7 mouse cellular contexts compared by ENCODE assay signal in the genomic region with DNA sequence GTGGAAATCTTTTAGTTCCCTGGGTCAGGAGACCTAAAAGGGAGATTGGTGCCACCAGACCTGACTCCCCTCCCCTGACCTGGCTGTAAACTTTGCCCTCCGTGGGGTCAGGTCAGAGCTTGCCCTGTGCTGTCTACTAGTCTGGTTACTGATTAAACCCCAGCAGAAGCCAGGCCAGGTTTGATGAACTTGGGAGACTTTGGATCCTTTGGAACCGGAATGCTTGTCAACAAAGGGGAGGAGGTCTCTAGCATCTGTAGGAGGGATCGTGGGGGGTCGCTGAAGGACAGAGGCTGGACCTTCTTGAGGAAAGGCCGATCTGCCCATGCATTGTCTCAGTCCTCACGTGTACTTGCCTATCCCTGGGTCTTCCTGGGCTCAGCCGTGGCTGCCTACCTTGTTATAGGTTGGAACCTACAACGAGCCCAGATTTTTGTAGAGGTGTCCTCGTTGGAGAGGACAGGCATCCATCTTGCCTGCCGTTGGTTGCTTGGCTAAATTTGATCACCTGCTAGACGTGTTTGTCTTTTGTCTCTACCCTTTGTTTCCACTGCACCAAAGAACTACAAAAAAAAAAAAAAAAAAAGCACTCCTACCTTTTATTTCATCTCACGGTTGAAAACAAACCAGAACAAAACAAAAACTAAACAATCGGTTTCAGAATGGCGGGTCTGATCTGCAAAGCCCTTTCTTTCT. TPM values are rescaled to one million over a fixed set of nuclear protein-coding genes. Genes with fewer than 3 reads are reported as not detected.
DNase-seq lines count a peak whose midpoint lies in the region; ATAC-seq and TF ChIP-seq lines count a peak whose summit lies in the region.

No protein-coding gene starts in this region.

- no peak overlapping the region; the same call in 1 of the 2 replicates for H3K27ac ChIP-seq in ES-E14 (ENCODE audit: insufficient read depth, low read depth, low read length, poor library complexity, severe bottlenecking)
- peak overlapping the region; percentile 47 for H3K27ac ChIP-seq in embryonic facial prominence, embryonic 12.5 days
- peak overlapping the region; percentile 66 for H3K27ac ChIP-seq in kidney, adult 2 months (ENCODE audit: insufficient read depth, low read depth, low read length)
- H3K27ac ChIP-seq in midbrain, embryonic 12.5 days (replicated peaks) = peak overlapping the region; percentile 88

- H3K4me2 ChIP-seq in embryonic facial prominence, embryonic 12.5 days (replicated peaks) = peak overlapping the region; percentile 81
- peak overlapping the region; percentile 77 for H3K4me2 ChIP-seq in midbrain, embryonic 12.5 days (replicated peaks)

- H3K4me1 ChIP-seq in ES-E14 (ENCODE audit: control insufficient read depth in 2 of 2, insufficient read depth in 2 of 2, low read length in 2 of 2, poor library complexity in 1 of 2) = peaks cover 3 to 39% of the 10 kb centered on the region in 2 experiments; a peak in 3 of 4 replicates
- H3K4me1 ChIP-seq in embryonic facial prominence, embryonic 12.5 days = peaks cover 50% of the 10 kb centered on the region
- H3K4me1 ChIP-seq in kidney, adult 2 months (ENCODE audit: control insufficient read depth, insufficient read depth, low read length) = peaks cover 25% of the 10 kb centered on the region
- H3K4me1 ChIP-seq in midbrain, embryonic 12.5 days = peaks cover 51% of the 10 kb centered on the region

- H3K9me3 ChIP-seq in ES-E14 (ENCODE audit: control insufficient read depth, insufficient read depth, low read depth, low read length) = no peaks in the 10 kb centered on the region
- no peaks in the 10 kb centered on the region for H3K9me3 ChIP-seq in embryonic facial prominence, embryonic 12.5 days
- no peaks in the 10 kb centered on the region for H3K9me3 ChIP-seq in midbrain, embryonic 12.5 days

- in situ Hi-C loops in ES-E14 (cut with MboI; ENCODE audit: low sequenced_read_pairs in 2 of 2, unreplicated experiment in 2 of 2) = no loop called here

- no peak for TF ChIP-seq CTCF in kidney, adult 2 months (conservative IDR thresholded peaks at IDR 0.05; ENCODE audit: insufficient read depth, insufficient read length, low read depth, low read length)

- ATAC-seq in embryonic facial prominence, embryonic 12.5 days (ENCODE audit: insufficient number of reproducible peaks, insufficient read depth, low FRiP score, low TSS enrichment) = no peak
- ATAC-seq in midbrain, embryonic 12.5 days (ENCODE audit: low FRiP score, low read depth) = no peak

- 28% methylated on average over 14 of the region's 14 CpGs for WGBS in embryonic facial prominence, embryonic 12.5 days
- 22% methylated on average over 14 of the region's 14 CpGs for WGBS in kidney, adult 2 months
- 17% methylated on average over 14 of the region's 14 CpGs for WGBS in midbrain, embryonic 12.5 days

- peak overlapping the region in 1 of 2 experiments; percentile 3; a peak in 1 of 4 replicates for H3K4me3 ChIP-seq in ES-E14 (ENCODE audit: insufficient read depth in 1 of 2, low read depth in 1 of 2, low read length in 2 of 2, poor library complexity in 1 of 2, severe bottlenecking in 1 of 2)
- H3K4me3 ChIP-seq in embryonic facial prominence, embryonic 12.5 days = peak overlapping the region; percentile 92; the same call in 1 of the 2 replicates
- H3K4me3 ChIP-seq in kidney, adult 2 months (ENCODE audit: insufficient read depth, low read depth, low read length) = peak overlapping the region; percentile 66
- H3K4me3 ChIP-seq in midbrain, embryonic 12.5 days = peak overlapping the region; percentile 75

- no peak for DNase-seq in ES-E14 (ENCODE audit: low read depth, low spot score)
- peak; percentile 95 for DNase-seq in kidney, adult 2 months
- no peak for DNase-seq in layer of hippocampus, postnatal 10 days (ENCODE audit: low spot score in 2 of 2)
- no peak for DNase-seq in testis, postnatal 14 days (ENCODE audit: low spot score)
- DNase-seq in heart, adult 11 months = no peak

- H3K36me3 ChIP-seq in ES-E14 (ENCODE audit: control insufficient read depth, insufficient read depth, low read length, poor library complexity, severe bottlenecking) = peaks cover 2% of the 10 kb centered on the region; the same call in 1 of the 2 replicates
- H3K36me3 ChIP-seq in embryonic facial prominence, embryonic 12.5 days = no peaks in the 10 kb centered on the region
- H3K36me3 ChIP-seq in kidney, adult 2 months (ENCODE audit: control insufficient read depth, insufficient read depth, low read length) = no peaks in the 10 kb centered on the region
- no peaks in the 10 kb centered on the region for H3K36me3 ChIP-seq in midbrain, embryonic 12.5 days

- H3K9ac ChIP-seq in ES-E14 (ENCODE audit: insufficient read depth, low read depth, low read length, poor library complexity, severe bottlenecking) = no peak overlapping the region
- H3K9ac ChIP-seq in embryonic facial prominence, embryonic 12.5 days = 0 out of 2 replicates have a peak overlapping the region, but pooled peaks have one; percentile 33
- peak overlapping the region; percentile 84 for H3K9ac ChIP-seq in midbrain, embryonic 12.5 days (replicated peaks)

- H3K27me3 ChIP-seq in embryonic facial prominence, embryonic 12.5 days = no peaks in the 10 kb centered on the region
- no peaks in the 10 kb centered on the region for H3K27me3 ChIP-seq in kidney, adult 2 months (replicated peaks; ENCODE audit: control insufficient read depth, insufficient read depth, low read length)
- no peaks in the 10 kb centered on the region for H3K27me3 ChIP-seq in midbrain, embryonic 12.5 days

- no peak for TF ChIP-seq POLR2A in kidney, adult 2 months (IDR thresholded peaks at IDR 0.05; ENCODE audit: low read depth, low read length)

TF ChIP-seq in ES-E14, 5 proteins besides CTCF, POLR2A, EP300 and RAD21:
- TF ChIP-seq ZC3H11A (IDR thresholded peaks at IDR 0.05; ENCODE audit: borderline replicate concordance, low read depth, low read length) (no peak), MAFK (IDR thresholded peaks at IDR 0.05; ENCODE audit: insufficient read depth, low read depth, low read length) (no peak), ZNF384 (IDR thresholded peaks at IDR 0.05; ENCODE audit: low read depth, low read length) (peak; percentile 71), CHD2 (IDR thresholded peaks at IDR 0.05; ENCODE audit: low read depth, low read length) (no peak)

RNA-seq across cellular contexts. Expression of gene Cmip, which starts 3.5 kb away (rescaled TPM):
- total RNA-seq in ES-E14 (2012; rRNA removed) = 24.5 and 26.3 TPM in 2 replicates
- 16.8 and 27.4 TPM in 2 replicates for polyA plus RNA-seq in embryonic facial prominence, embryonic 12.5 days (2016; fragmentation: Nextera tagmentation; extraction: Ambion mirVana)
- 104 and 112 TPM in 2 replicates for polyA plus RNA-seq in kidney, adult 2 months (2012; rRNA removed)
- 30.0 and 33.0 TPM in 2 replicates for polyA plus RNA-seq in midbrain, embryonic 12.5 days (2016; fragmentation: Nextera tagmentation; extraction: Ambion mirVana)
- 100 to 1,000 TPM; 338 to 353 TPM for total RNA-seq in layer of hippocampus, postnatal 10 days (2021)
